Mouse (Mus musculus) olfactory bulb, adult 2 months (tissue): ENCODE data around the gene Abca1. TPM values are rescaled to one million over a fixed set of nuclear protein-coding genes. Genes with fewer than 3 reads are reported as not detected.
A peak's percentile ranks its signal among the peaks of the same experiment; 100 is the strongest.

ENCODE experiments used
- H3K27ac ChIP-seq: fragments of 200-500 bp; 2 replicates; pipeline ENCODE4 v1.5.1; 2012; ENCODE audit warnings: low read depth, low read length; ENCODE audit not compliant: insufficient read depth
- H3K4me1 ChIP-seq: fragments of 200-500 bp; 2 replicates; pipeline ENCODE4 v1.6.1; 2012; ENCODE audit warnings: low read length; ENCODE audit not compliant: control insufficient read depth, insufficient read depth
- H3K4me3 ChIP-seq: fragments of 200-500 bp; 2 replicates; pipeline ENCODE4 v1.5.1; 2012; ENCODE audit warnings: mild to moderate bottlenecking, low read depth, low read length, moderate library complexity; ENCODE audit not compliant: insufficient read depth
- CTCF ChIP-seq: fragments of 200-500 bp; IDR thresholded peaks from 2 replicates; pipeline ENCODE4 v1.5.1; 2012; ENCODE audit warnings: low read depth, mild to moderate bottlenecking, low read length, moderate library complexity; ENCODE audit not compliant: insufficient read depth
- POLR2A ChIP-seq: fragments of 200-500 bp; IDR thresholded peaks from 2 replicates; pipeline ENCODE4 v1.6.1; 2012; ENCODE audit warnings: mild to moderate bottlenecking, low read depth, low read length, moderate library complexity; ENCODE audit not compliant: insufficient read depth
- WGBS: fragments of 180-500 bp; shearing (Covaris S2); methylation state at CpG from one replicate; pipeline ENCODE4 v1.1.7; 2018; 5-methylcytosine and 5-hydroxymethylcytosine counted together
- polyA plus RNA-seq: library from polyadenylated mRNA; stranded (reverse); fragments of >200 nt; gene quantifications from 2 replicates; pipeline ENCODE4 v1.2.4, GENCODE M21; 2012; ENCODE audit warnings: low replicate concordance; ENCODE audit not compliant: missing spikeins, insufficient read depth, insufficient read length

Gene Abca1
- polyA plus RNA-seq, 1 experiment, result 149 TPM

- Histone ChIP-seq H3K4me3 (no peak overlapping the region), H3K4me1 (peaks cover 2% of the 10 kb centered on the region; the same call in 1 of the 2 replicates), H3K27ac (peak overlapping the region; percentile 67; the same call in 1 of the 2 replicates)
- no peak for TF ChIP-seq POLR2A
- TF ChIP-seq CTCF, result no peak
- 48% methylated on average over 6 of the region's 6 CpGs for WGBS
These were observed 21.8 kb upstream of the Abca1 start for GRCm38 (mm10) chr4:53181479-53181878.

GRCm38 (mm10) chr4:53179308-53179820, 19.7 kb upstream of the Abca1 start:
- Histone ChIP-seq H3K4me3 (no peak overlapping the region), H3K4me1 (peaks cover 2% of the 10 kb centered on the region; the same call in 1 of the 2 replicates), H3K27ac (no peak overlapping the region)
- TF ChIP-seq POLR2A (no peak), CTCF (no peak)
- WGBS, result 90% methylated on average over 10 of the region's 10 CpGs

GRCm38 (mm10) chr4:53178489-53178888, 18.8 kb upstream of the Abca1 start:
- no peak for TF ChIP-seq POLR2A
- TF ChIP-seq CTCF, result no peak
- Histone ChIP-seq H3K4me3 (no peak overlapping the region), H3K27ac (no peak overlapping the region), H3K4me1 (peaks cover 2% of the 10 kb centered on the region; the same call in 1 of the 2 replicates)
- WGBS, result 92% methylated on average over 7 of the region's 7 CpGs

- no peak overlapping the region for H3K4me3 ChIP-seq
- H3K27ac ChIP-seq, result no peak overlapping the region
- TF ChIP-seq CTCF (no peak), POLR2A (no peak)
- H3K4me1 ChIP-seq, result peaks cover 2% of the 10 kb centered on the region; the same call in 1 of the 2 replicates
- 84% methylated on average over 8 of the region's 8 CpGs for WGBS
These were observed 18.0 kb upstream of the Abca1 start for GRCm38 (mm10) chr4:53177696-53178095.

GRCm38 (mm10) chr4:53174906-53175305, 15.2 kb upstream of the Abca1 start:
- WGBS, result 91% methylated on average over 7 of the region's 7 CpGs
- TF ChIP-seq POLR2A (no peak), CTCF (no peak)
- Histone ChIP-seq H3K4me1 (no peaks in the 10 kb centered on the region), H3K27ac (no peak overlapping the region), H3K4me3 (no peak overlapping the region)

GRCm38 (mm10) chr4:53170403-53170802, 10.7 kb upstream of the Abca1 start:
- no peak overlapping the region for H3K4me3 ChIP-seq
- no peak overlapping the region for H3K27ac ChIP-seq
- no peaks in the 10 kb centered on the region for H3K4me1 ChIP-seq
- TF ChIP-seq POLR2A, result no peak
- WGBS, result 80% methylated on average over 2 of the region's 2 CpGs

GRCm38 (mm10) chr4:53165231-53165630, 5.5 kb upstream of the Abca1 start:
- Histone ChIP-seq H3K4me3 (no peak overlapping the region), H3K27ac (no peak overlapping the region), H3K4me1 (no peaks in the 10 kb centered on the region)
- 90% methylated on average over 11 of the region's 25 CpGs for WGBS
- TF ChIP-seq POLR2A (no peak), CTCF (no peak)

GRCm38 (mm10) chr4:53159176-53159575, 519 bp downstream of the Abca1 start:
- Histone ChIP-seq H3K4me1 (peaks cover 9% of the 10 kb centered on the region), H3K27ac (peak overlapping the region; percentile 81), H3K4me3 (peak overlapping the region; percentile 78)
- TF ChIP-seq CTCF, result no peak
- no peak for TF ChIP-seq POLR2A
- under 1% methylated on average over 20 of the region's 20 CpGs for WGBS

GRCm38 (mm10) chr4:53158634-53159033, 1.1 kb downstream of the Abca1 start:
- TF ChIP-seq CTCF, result peak; percentile 86
- no peak for TF ChIP-seq POLR2A
- Histone ChIP-seq H3K4me1 (peaks cover 11% of the 10 kb centered on the region), H3K4me3 (peak overlapping the region; percentile 78), H3K27ac (peak overlapping the region; percentile 81)
- WGBS, result 4% methylated on average over 18 of the region's 18 CpGs

- Histone ChIP-seq H3K27ac (no peak overlapping the region), H3K4me1 (peaks cover 15% of the 10 kb centered on the region), H3K4me3 (no peak overlapping the region)
- WGBS, result 74% methylated on average over 11 of the region's 11 CpGs
- no peak for TF ChIP-seq POLR2A
- no peak for TF ChIP-seq CTCF
These were observed 4.2 kb downstream of the Abca1 start for GRCm38 (mm10) chr4:53155471-53155870.
